Mouse (Mus musculus) limb, embryonic 13.5 days (tissue): ENCODE results near the gene Fndc3a. TPM values are rescaled to one million over a fixed set of nuclear protein-coding genes. Genes with fewer than 3 reads are reported as not detected.
A peak's percentile ranks its signal among the peaks of the same experiment; 100 is the strongest.

ENCODE experiments used
- ATAC-seq: fragments of 200-750 bp; cut with Nextera tagmentation; 2 replicates; pipeline ENCODE4 v1.8.0; 2017; ENCODE audit warnings: low read depth, moderate number of reproducible peaks, moderate TSS enrichment; ENCODE audit not compliant: low FRiP score
- H3K27ac ChIP-seq: fragments of 300-500 bp; sonication (generic); 2 replicates; pipeline ENCODE4 v1.5.1; 2015; ENCODE audit warnings: inconsistent platforms, mild to moderate bottlenecking, moderate library complexity
- H3K27me3 ChIP-seq: fragments of 300-500 bp; sonication (generic); 2 replicates; pipeline ENCODE4 v1.6.1; 2015; ENCODE audit warnings: mild to moderate bottlenecking, inconsistent platforms
- H3K36me3 ChIP-seq: fragments of 300-500 bp; sonication (generic); 2 replicates; pipeline ENCODE4 v1.6.1; 2015; ENCODE audit warnings: inconsistent platforms, mild to moderate bottlenecking, moderate library complexity
- H3K4me1 ChIP-seq: fragments of 300-500 bp; sonication (generic); 2 replicates; pipeline ENCODE4 v1.6.1; 2015; ENCODE audit warnings: inconsistent platforms
- H3K4me2 ChIP-seq: fragments of 300-500 bp; sonication (generic); replicated peaks from 2 replicates; pipeline ENCODE4 v1.6.1; 2015; ENCODE audit warnings: inconsistent platforms, mild to moderate bottlenecking, moderate library complexity
- H3K4me3 ChIP-seq: fragments of 300-500 bp; sonication (generic); 2 replicates; pipeline ENCODE4 v1.5.1; 2015; ENCODE audit warnings: moderate library complexity, mild to moderate bottlenecking, inconsistent platforms
- H3K9ac ChIP-seq: fragments of 300-500 bp; sonication (generic); 2 replicates; pipeline ENCODE4 v1.6.1; 2015; ENCODE audit warnings: mild to moderate bottlenecking, inconsistent platforms
- H3K9me3 ChIP-seq: fragments of 300-500 bp; sonication (generic); 2 replicates; pipeline ENCODE4 v1.6.1; 2016; ENCODE audit warnings: inconsistent platforms
- WGBS: fragments of 180-500 bp; shearing (Covaris S2); methylation state at CpG from one replicate; pipeline ENCODE4 v1.1.7; 2015; 5-methylcytosine and 5-hydroxymethylcytosine counted together
- polyA plus RNA-seq: library from polyadenylated mRNA; unstranded; fragments of >200 nt; fragmentation: Nextera tagmentation; extraction: Ambion mirVana; gene quantifications from 2 replicates; pipeline ENCODE4 v1.2.1, GENCODE M21; 2015

Gene Fndc3a
- polyA plus RNA-seq, 1 experiment from 2014 or later: 54.0 TPM

- no peak overlapping the region for H3K4me2 ChIP-seq
- H3K4me3 ChIP-seq: no peak overlapping the region
- no peaks in the 10 kb centered on the region for H3K36me3 ChIP-seq
- peaks cover 8% of the 10 kb centered on the region; the same call in 1 of the 2 replicates for H3K27me3 ChIP-seq
- H3K9me3 ChIP-seq: no peaks in the 10 kb centered on the region
- no peak overlapping the region for H3K9ac ChIP-seq
- H3K27ac ChIP-seq: no peak overlapping the region
- H3K4me1 ChIP-seq: no peaks in the 10 kb centered on the region
- no peak for ATAC-seq
- 84% methylated on average over 4 of the region's 4 CpGs for WGBS
These were observed 6.4 kb upstream of the Fndc3a start for GRCm38 (mm10) chr14:72716175-72716574.

GRCm38 (mm10) chr14:72711130-72711529, 1.3 kb upstream of the Fndc3a start:
- H3K4me2 ChIP-seq: peak overlapping the region; percentile 82
- H3K4me3 ChIP-seq: peak overlapping the region; percentile 82
- no peak for ATAC-seq

GRCm38 (mm10) chr14:72710341-72711027, 681 bp upstream of the Fndc3a start:
- no peaks in the 10 kb centered on the region for H3K9me3 ChIP-seq

More at GRCm38 (mm10) chr14:72711130-72711529, 1.3 kb upstream of the Fndc3a start:
- Histone ChIP-seq H3K9me3 (no peaks in the 10 kb centered on the region), H3K27ac (no peak overlapping the region), H3K36me3 (no peaks in the 10 kb centered on the region), H3K27me3 (peaks cover 12% of the 10 kb centered on the region; the same call in 1 of the 2 replicates), H3K4me1 (peaks cover 4% of the 10 kb centered on the region; the same call in 1 of the 2 replicates), H3K9ac (no peak overlapping the region)
- WGBS: 34% methylated on average over 4 of the region's 4 CpGs

GRCm38 (mm10) chr14:72709091-72709709, 603 bp downstream of the Fndc3a start:
- Histone ChIP-seq H3K4me2 (peak overlapping the region; percentile 82), H3K9me3 (no peaks in the 10 kb centered on the region), H3K4me1 (peaks cover 6% of the 10 kb centered on the region), H3K4me3 (peak overlapping the region; percentile 82), H3K27ac (peak overlapping the region; percentile 75), H3K36me3 (no peaks in the 10 kb centered on the region), H3K27me3 (peaks cover 12% of the 10 kb centered on the region; the same call in 1 of the 2 replicates), H3K9ac (peak overlapping the region; percentile 88)
- under 1% methylated on average over 47 of the region's 70 CpGs for WGBS
- peak; percentile 49; the same call in 1 of the 2 replicates for ATAC-seq

More at GRCm38 (mm10) chr14:72710341-72711027, 681 bp upstream of the Fndc3a start:
- Histone ChIP-seq H3K4me1 (peaks cover 4% of the 10 kb centered on the region), H3K36me3 (no peaks in the 10 kb centered on the region), H3K4me3 (peak overlapping the region; percentile 82), H3K4me2 (peak overlapping the region; percentile 82), H3K27me3 (peaks cover 12% of the 10 kb centered on the region; the same call in 1 of the 2 replicates), H3K9ac (peak overlapping the region; percentile 88), H3K27ac (0 out of 2 replicates have a peak overlapping the region, but pooled peaks have one; percentile 75)
- peak; percentile 26; the same call in 1 of the 2 replicates for ATAC-seq
- WGBS: 2% methylated on average over 38 of the region's 38 CpGs

- no peak for ATAC-seq
- Histone ChIP-seq H3K27me3 (peaks cover 12% of the 10 kb centered on the region; the same call in 1 of the 2 replicates), H3K9me3 (no peaks in the 10 kb centered on the region), H3K9ac (peak overlapping the region; percentile 88; the same call in 1 of the 2 replicates), H3K4me2 (peak overlapping the region; percentile 82), H3K27ac (no peak overlapping the region), H3K36me3 (no peaks in the 10 kb centered on the region), H3K4me3 (peak overlapping the region; percentile 82), H3K4me1 (peaks cover 6% of the 10 kb centered on the region)
- 41% methylated on average over 11 of the region's 11 CpGs for WGBS
These were observed 1.2 kb downstream of the Fndc3a start for GRCm38 (mm10) chr14:72708581-72708991.

GRCm38 (mm10) chr14:72700056-72700455, 9.7 kb downstream of the Fndc3a start:
- H3K4me2 ChIP-seq: no peak overlapping the region
- H3K4me1 ChIP-seq: no peaks in the 10 kb centered on the region
- no peaks in the 10 kb centered on the region for H3K9me3 ChIP-seq
- ATAC-seq: no peak
- H3K9ac ChIP-seq: no peak overlapping the region
- no peak overlapping the region for H3K27ac ChIP-seq
- 88% methylated on average over 5 of the region's 5 CpGs for WGBS
- H3K4me3 ChIP-seq: no peak overlapping the region
- H3K36me3 ChIP-seq: no peaks in the 10 kb centered on the region
- H3K27me3 ChIP-seq: no peaks in the 10 kb centered on the region

GRCm38 (mm10) chr14:72691406-72691805, 18.4 kb downstream of the Fndc3a start:
- no peaks in the 10 kb centered on the region for H3K4me1 ChIP-seq
- no peaks in the 10 kb centered on the region for H3K9me3 ChIP-seq
- no peak overlapping the region for H3K4me2 ChIP-seq
- no peaks in the 10 kb centered on the region for H3K27me3 ChIP-seq
- H3K4me3 ChIP-seq: no peak overlapping the region
- H3K36me3 ChIP-seq: no peaks in the 10 kb centered on the region
- H3K27ac ChIP-seq: no peak overlapping the region
- no peak overlapping the region for H3K9ac ChIP-seq
- 76% methylated on average over 1 of the region's 1 CpGs for WGBS
- no peak for ATAC-seq

GRCm38 (mm10) chr14:72689525-72689924, 20.3 kb downstream of the Fndc3a start:
- Histone ChIP-seq H3K9ac (no peak overlapping the region), H3K9me3 (no peaks in the 10 kb centered on the region), H3K4me1 (no peaks in the 10 kb centered on the region), H3K36me3 (no peaks in the 10 kb centered on the region), H3K4me3 (no peak overlapping the region), H3K27ac (no peak overlapping the region), H3K4me2 (no peak overlapping the region), H3K27me3 (no peaks in the 10 kb centered on the region)
- no peak for ATAC-seq

- no peak for ATAC-seq
- no peak overlapping the region for H3K27ac ChIP-seq
- H3K9me3 ChIP-seq: no peaks in the 10 kb centered on the region
- 71% methylated on average over 4 of the region's 4 CpGs for WGBS
- H3K4me2 ChIP-seq: no peak overlapping the region
- no peaks in the 10 kb centered on the region for H3K27me3 ChIP-seq
- no peak overlapping the region for H3K4me3 ChIP-seq
- H3K9ac ChIP-seq: no peak overlapping the region
- no peaks in the 10 kb centered on the region for H3K4me1 ChIP-seq
- H3K36me3 ChIP-seq: no peaks in the 10 kb centered on the region
These were observed 24.9 kb downstream of the Fndc3a start for GRCm38 (mm10) chr14:72684857-72685370.

- H3K27ac ChIP-seq: no peak overlapping the region
- no peak overlapping the region for H3K4me3 ChIP-seq
- no peak overlapping the region for H3K4me2 ChIP-seq
- 85% methylated on average over 3 of the region's 3 CpGs for WGBS
- no peak overlapping the region for H3K9ac ChIP-seq
- H3K36me3 ChIP-seq: no peaks in the 10 kb centered on the region
- H3K4me1 ChIP-seq: no peaks in the 10 kb centered on the region
- no peaks in the 10 kb centered on the region for H3K9me3 ChIP-seq
- no peaks in the 10 kb centered on the region for H3K27me3 ChIP-seq
- ATAC-seq: no peak
These were observed 32.6 kb downstream of the Fndc3a start for GRCm38 (mm10) chr14:72677247-72677646.

GRCm38 (mm10) chr14:72671911-72672310, 37.9 kb downstream of the Fndc3a start:
- WGBS: 93% methylated on average over 3 of the region's 3 CpGs

GRCm38 (mm10) chr14:72670987-72671386, 38.8 kb downstream of the Fndc3a start:
- Histone ChIP-seq H3K36me3 (no peaks in the 10 kb centered on the region), H3K4me1 (no peaks in the 10 kb centered on the region), H3K4me3 (no peak overlapping the region), H3K9ac (no peak overlapping the region), H3K27me3 (no peaks in the 10 kb centered on the region), H3K9me3 (no peaks in the 10 kb centered on the region), H3K4me2 (no peak overlapping the region), H3K27ac (no peak overlapping the region)
- no peak for ATAC-seq
- 85% methylated on average over 2 of the region's 2 CpGs for WGBS

More at GRCm38 (mm10) chr14:72671911-72672310, 37.9 kb downstream of the Fndc3a start:
- no peaks in the 10 kb centered on the region for H3K9me3 ChIP-seq
- no peaks in the 10 kb centered on the region for H3K36me3 ChIP-seq
- H3K4me1 ChIP-seq: no peaks in the 10 kb centered on the region
- H3K4me2 ChIP-seq: no peak overlapping the region
- no peak overlapping the region for H3K27ac ChIP-seq
- no peak overlapping the region for H3K4me3 ChIP-seq
- ATAC-seq: no peak
- H3K9ac ChIP-seq: no peak overlapping the region
- H3K27me3 ChIP-seq: no peaks in the 10 kb centered on the region
